Mouse (Mus musculus): Measurements from ENCODE around the gene Carmil1. TPM values are rescaled to one million over a fixed set of nuclear protein-coding genes. Genes with fewer than 3 reads are reported as not detected.
A peak's percentile ranks its signal among the peaks of the same experiment; 100 is the strongest.

Gene Carmil1
- polyA plus RNA-seq, 1 experiment from 2014 or later: 51.7 TPM

DNA sequence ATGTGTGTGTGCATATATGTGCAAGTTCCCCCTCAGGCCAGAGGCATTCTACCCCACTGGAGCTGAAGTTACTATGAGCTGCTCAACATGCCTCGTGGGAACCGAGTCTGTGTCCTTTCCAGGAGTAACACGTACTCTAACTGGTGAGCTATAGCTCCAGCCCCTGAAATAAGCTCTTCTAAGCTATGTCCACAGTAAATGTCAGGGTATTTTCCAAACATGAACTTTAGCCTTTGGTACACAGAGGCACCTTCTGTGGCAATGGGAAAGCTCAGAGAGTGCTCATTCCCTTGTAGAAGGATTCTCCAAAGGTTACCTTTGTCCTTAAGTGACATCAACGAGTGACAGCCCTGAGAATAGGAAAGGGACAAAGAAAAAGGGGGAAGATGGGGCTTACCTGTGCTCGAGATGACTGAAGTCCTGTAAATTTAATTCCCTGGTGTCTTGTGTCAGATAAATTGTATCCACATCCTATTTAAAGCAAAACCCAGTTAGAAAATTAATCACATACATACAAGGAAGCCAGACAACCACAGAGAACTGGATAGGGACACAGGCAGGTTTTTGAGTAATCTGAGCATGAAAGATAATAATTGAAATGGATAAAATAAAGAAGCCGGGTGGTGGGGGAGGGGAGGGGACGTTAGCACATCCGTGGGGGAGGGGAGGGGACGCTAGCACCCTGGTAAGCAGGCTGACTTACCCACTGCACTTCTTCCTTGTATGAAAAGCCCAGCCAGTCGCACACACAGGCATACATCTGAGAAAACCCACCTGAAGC is 126.1 kb downstream of the Carmil1 start:
- no peak for ATAC-seq (ENCODE audit: low read depth)
- WGBS: 43% methylated on average over 10 of the region's 10 CpGs
- no peak overlapping the region for H3K4me2 ChIP-seq (ENCODE audit: low read depth, low read length)
- H3K4me3 ChIP-seq (ENCODE audit: low read length): no peak overlapping the region
- H3K9ac ChIP-seq (ENCODE audit: low read length): no peak overlapping the region
- H3K4me1 ChIP-seq (replicated peaks; ENCODE audit: control insufficient read depth, insufficient read depth, low read length): no peaks in the 10 kb centered on the region
- H3K9me3 ChIP-seq (ENCODE audit: control insufficient read depth, low read length): no peaks in the 10 kb centered on the region
- no peaks in the 10 kb centered on the region for H3K36me3 ChIP-seq (ENCODE audit: control insufficient read depth, insufficient read depth, low read length)
- H3K27ac ChIP-seq (ENCODE audit: low read length): no peak overlapping the region
- H3K27me3 ChIP-seq (ENCODE audit: control insufficient read depth, insufficient read depth, low read depth, low read length): no peaks in the 10 kb centered on the region

DNA sequence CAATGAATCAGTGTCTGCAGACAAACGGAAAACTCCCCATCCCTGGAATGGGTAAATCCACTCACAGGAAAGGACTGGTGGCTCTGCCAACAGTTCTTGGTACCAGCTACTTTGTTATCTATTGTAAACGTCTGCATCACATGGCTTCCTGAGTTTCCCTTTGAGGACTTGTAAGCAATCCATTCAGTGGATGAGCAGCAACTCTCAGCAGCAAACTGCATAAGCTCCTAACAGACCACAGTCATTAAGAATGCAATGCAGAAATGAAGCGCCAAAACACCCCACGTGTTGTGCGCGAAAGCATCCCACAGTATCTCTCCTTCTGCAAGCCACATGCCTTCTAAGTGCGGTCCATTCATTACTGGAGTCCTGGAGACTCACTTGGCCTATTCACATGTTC is 128.0 kb downstream of the Carmil1 start:
- Histone ChIP-seq H3K4me2 (ENCODE audit: low read depth, low read length) (no peak overlapping the region), H3K27me3 (ENCODE audit: control insufficient read depth, insufficient read depth, low read depth, low read length) (no peaks in the 10 kb centered on the region), H3K9ac (ENCODE audit: low read length) (no peak overlapping the region), H3K27ac (ENCODE audit: low read length) (no peak overlapping the region), H3K4me1 (replicated peaks; ENCODE audit: control insufficient read depth, insufficient read depth, low read length) (no peaks in the 10 kb centered on the region), H3K36me3 (ENCODE audit: control insufficient read depth, insufficient read depth, low read length) (no peaks in the 10 kb centered on the region), H3K9me3 (ENCODE audit: control insufficient read depth, low read length) (no peaks in the 10 kb centered on the region), H3K4me3 (ENCODE audit: low read length) (no peak overlapping the region)
- 60% methylated on average over 7 of the region's 7 CpGs for WGBS
- no peak; the same call in 1 of the 2 replicates for ATAC-seq (ENCODE audit: low read depth)

DNA sequence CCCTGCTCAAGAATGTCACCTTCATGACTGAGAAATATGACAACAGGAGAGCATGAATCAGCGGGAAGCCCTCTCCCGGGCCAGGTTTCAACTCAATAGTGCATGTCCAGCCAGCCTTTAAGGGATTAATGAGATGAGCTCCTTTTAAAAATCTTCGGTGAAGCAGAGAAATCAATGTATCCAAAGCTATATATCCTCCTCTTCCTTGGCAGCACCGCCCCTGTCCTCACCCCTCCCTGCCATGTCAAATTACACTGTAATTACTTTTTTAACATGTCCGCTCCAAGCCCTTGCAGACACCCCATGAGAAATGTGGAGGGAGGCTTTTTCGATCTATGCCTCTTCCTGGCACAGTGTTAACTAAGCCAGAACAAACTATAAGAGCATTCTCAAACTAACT is 129.3 kb downstream of the Carmil1 start:
- Histone ChIP-seq H3K27ac (ENCODE audit: low read length) (no peak overlapping the region), H3K4me1 (replicated peaks; ENCODE audit: control insufficient read depth, insufficient read depth, low read length) (no peaks in the 10 kb centered on the region), H3K36me3 (ENCODE audit: control insufficient read depth, insufficient read depth, low read length) (no peaks in the 10 kb centered on the region; the same call in 1 of the 2 replicates), H3K27me3 (ENCODE audit: control insufficient read depth, insufficient read depth, low read depth, low read length) (no peaks in the 10 kb centered on the region), H3K9ac (ENCODE audit: low read length) (no peak overlapping the region), H3K4me2 (ENCODE audit: low read depth, low read length) (no peak overlapping the region), H3K4me3 (ENCODE audit: low read length) (no peak overlapping the region), H3K9me3 (ENCODE audit: control insufficient read depth, low read length) (no peaks in the 10 kb centered on the region)
- WGBS: 80% methylated on average over 6 of the region's 6 CpGs
- no peak for ATAC-seq (ENCODE audit: low read depth)

DNA sequence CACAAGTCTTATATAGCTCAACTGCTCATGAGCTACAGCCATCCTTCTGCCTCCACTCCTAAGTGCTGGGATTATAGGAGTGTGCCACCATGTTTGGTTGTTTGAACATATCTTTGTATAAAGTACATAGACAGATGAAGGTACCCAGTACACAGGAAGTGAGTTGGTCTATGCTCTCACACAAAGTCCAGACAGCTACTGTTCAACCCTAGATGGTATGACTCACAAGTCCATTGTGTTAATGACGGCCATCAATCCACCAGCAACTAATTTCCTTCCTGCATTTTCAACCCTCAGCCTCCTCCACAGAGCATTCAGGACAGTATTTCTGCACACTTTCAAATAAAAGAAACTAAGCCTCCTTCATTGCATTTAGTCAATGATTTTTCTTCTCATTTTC is 132.0 kb downstream of the Carmil1 start:
- Histone ChIP-seq H3K4me2 (ENCODE audit: low read depth, low read length) (no peak overlapping the region), H3K27me3 (ENCODE audit: control insufficient read depth, insufficient read depth, low read depth, low read length) (no peaks in the 10 kb centered on the region), H3K9me3 (ENCODE audit: control insufficient read depth, low read length) (no peaks in the 10 kb centered on the region), H3K4me3 (ENCODE audit: low read length) (no peak overlapping the region), H3K9ac (ENCODE audit: low read length) (no peak overlapping the region), H3K4me1 (replicated peaks; ENCODE audit: control insufficient read depth, insufficient read depth, low read length) (no peaks in the 10 kb centered on the region), H3K27ac (ENCODE audit: low read length) (peak overlapping the region; percentile 60), H3K36me3 (ENCODE audit: control insufficient read depth, insufficient read depth, low read length) (no peaks in the 10 kb centered on the region; the same call in 1 of the 2 replicates)
- 73% methylated on average over 1 of the region's 1 CpGs for WGBS
- peak; percentile 54; the same call in 1 of the 2 replicates for ATAC-seq (ENCODE audit: low read depth)

DNA sequence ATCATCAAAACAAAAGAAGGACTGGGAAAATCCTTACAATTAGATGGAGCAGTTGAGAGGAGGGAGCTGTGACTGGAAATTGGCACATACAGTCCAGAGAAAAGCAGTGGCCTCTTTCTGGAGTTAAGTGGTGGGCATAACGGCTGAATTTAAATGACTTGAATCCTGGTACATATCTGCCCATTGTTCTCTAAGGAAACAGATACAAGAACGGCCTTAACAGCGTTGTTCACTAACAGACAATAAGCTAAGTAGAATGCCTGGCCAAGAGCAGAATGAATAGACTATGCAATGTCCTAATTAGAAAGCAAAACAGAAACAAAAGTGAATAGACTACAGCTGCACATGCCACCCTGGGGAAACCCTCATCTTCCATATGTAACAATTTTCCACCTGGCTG is 133.6 kb downstream of the Carmil1 start:
- H3K36me3 ChIP-seq (ENCODE audit: control insufficient read depth, insufficient read depth, low read length): no peaks in the 10 kb centered on the region; the same call in 1 of the 2 replicates
- no peak overlapping the region for H3K4me2 ChIP-seq (ENCODE audit: low read depth, low read length)

GRCm38 (mm10) chr13:24146541-24146940 is 134.1 kb downstream of the Carmil1 start:
- H3K36me3 ChIP-seq (ENCODE audit: control insufficient read depth, insufficient read depth, low read length): no peaks in the 10 kb centered on the region; the same call in 1 of the 2 replicates
- ATAC-seq (ENCODE audit: low read depth): no peak
- H3K27me3 ChIP-seq (ENCODE audit: control insufficient read depth, insufficient read depth, low read depth, low read length): no peaks in the 10 kb centered on the region
- no peak overlapping the region for H3K27ac ChIP-seq (ENCODE audit: low read length)
- H3K4me2 ChIP-seq (ENCODE audit: low read depth, low read length): no peak overlapping the region
- 83% methylated on average over 5 of the region's 5 CpGs for WGBS
- H3K4me1 ChIP-seq (replicated peaks; ENCODE audit: control insufficient read depth, insufficient read depth, low read length): no peaks in the 10 kb centered on the region
- no peak overlapping the region for H3K4me3 ChIP-seq (ENCODE audit: low read length)
- H3K9ac ChIP-seq (ENCODE audit: low read length): no peak overlapping the region
- H3K9me3 ChIP-seq (ENCODE audit: control insufficient read depth, low read length): no peaks in the 10 kb centered on the region

More for the DNA sequence above, 133.6 kb downstream of the Carmil1 start:
- no peak overlapping the region for H3K27ac ChIP-seq (ENCODE audit: low read length)
- 71% methylated on average over 3 of the region's 3 CpGs for WGBS
- H3K27me3 ChIP-seq (ENCODE audit: control insufficient read depth, insufficient read depth, low read depth, low read length): no peaks in the 10 kb centered on the region
- no peaks in the 10 kb centered on the region for H3K9me3 ChIP-seq (ENCODE audit: control insufficient read depth, low read length)
- no peaks in the 10 kb centered on the region for H3K4me1 ChIP-seq (replicated peaks; ENCODE audit: control insufficient read depth, insufficient read depth, low read length)
- H3K4me3 ChIP-seq (ENCODE audit: low read length): no peak overlapping the region
- no peak for ATAC-seq (ENCODE audit: low read depth)
- H3K9ac ChIP-seq (ENCODE audit: low read length): no peak overlapping the region

DNA sequence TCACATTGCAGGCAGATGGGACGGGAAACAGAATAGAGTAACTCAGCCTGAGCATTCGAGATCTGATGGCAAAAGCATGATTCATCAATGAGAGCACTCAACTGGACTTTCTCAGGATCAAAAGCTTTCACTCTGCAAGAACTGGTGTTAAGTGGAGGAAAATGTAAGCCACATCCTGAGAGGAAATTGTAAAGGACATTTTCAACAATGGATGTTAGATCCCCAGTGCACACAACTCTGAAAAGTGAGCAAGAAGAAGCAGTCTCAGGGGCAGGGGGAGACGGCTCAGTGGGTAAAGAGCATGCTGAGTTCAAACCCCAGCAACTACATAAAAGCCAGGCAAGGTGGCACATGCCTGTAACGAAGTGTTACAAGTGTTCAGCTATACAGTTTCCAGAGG is 135.7 kb downstream of the Carmil1 start:
- H3K9me3 ChIP-seq (ENCODE audit: control insufficient read depth, low read length): no peaks in the 10 kb centered on the region
- no peak overlapping the region for H3K27ac ChIP-seq (ENCODE audit: low read length)
- H3K4me1 ChIP-seq (replicated peaks; ENCODE audit: control insufficient read depth, insufficient read depth, low read length): no peaks in the 10 kb centered on the region
- WGBS: 48% methylated on average over 4 of the region's 4 CpGs
- H3K27me3 ChIP-seq (ENCODE audit: control insufficient read depth, insufficient read depth, low read depth, low read length): no peaks in the 10 kb centered on the region
- ATAC-seq (ENCODE audit: low read depth): no peak
- H3K9ac ChIP-seq (ENCODE audit: low read length): no peak overlapping the region
- H3K36me3 ChIP-seq (ENCODE audit: control insufficient read depth, insufficient read depth, low read length): no peaks in the 10 kb centered on the region; the same call in 1 of the 2 replicates
- no peak overlapping the region for H3K4me3 ChIP-seq (ENCODE audit: low read length)
- no peak overlapping the region for H3K4me2 ChIP-seq (ENCODE audit: low read depth, low read length)

DNA sequence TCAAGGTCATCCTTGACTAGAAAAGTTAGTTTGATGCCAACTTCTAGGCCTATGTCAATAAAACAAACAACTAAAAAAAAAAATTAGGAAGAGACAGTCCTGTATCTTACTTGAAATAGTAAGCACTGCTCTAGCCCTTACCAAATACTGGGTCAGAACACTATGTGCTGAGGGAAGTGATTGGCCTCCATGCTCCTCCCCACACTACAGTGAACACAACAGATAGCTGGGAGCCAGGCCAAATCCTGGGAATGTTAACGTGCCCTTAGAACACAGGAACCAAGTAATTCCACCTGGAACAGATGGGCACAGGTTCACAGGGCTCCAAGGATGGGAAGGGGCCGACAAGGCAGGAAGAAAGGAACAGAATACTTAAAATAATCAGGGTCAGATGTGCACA is 136.5 kb downstream of the Carmil1 start:
- no peak overlapping the region for H3K4me2 ChIP-seq (ENCODE audit: low read depth, low read length)
- H3K36me3 ChIP-seq (ENCODE audit: control insufficient read depth, insufficient read depth, low read length): no peaks in the 10 kb centered on the region; the same call in 1 of the 2 replicates
- no peak overlapping the region for H3K4me3 ChIP-seq (ENCODE audit: low read length)
- no peaks in the 10 kb centered on the region for H3K4me1 ChIP-seq (replicated peaks; ENCODE audit: control insufficient read depth, insufficient read depth, low read length)
- H3K9me3 ChIP-seq (ENCODE audit: control insufficient read depth, low read length): no peaks in the 10 kb centered on the region
- no peak for ATAC-seq (ENCODE audit: low read depth)
- 33% methylated on average over 2 of the region's 2 CpGs for WGBS
- H3K27ac ChIP-seq (ENCODE audit: low read length): no peak overlapping the region
- no peak overlapping the region for H3K9ac ChIP-seq (ENCODE audit: low read length)
- no peaks in the 10 kb centered on the region for H3K27me3 ChIP-seq (ENCODE audit: control insufficient read depth, insufficient read depth, low read depth, low read length)

DNA sequence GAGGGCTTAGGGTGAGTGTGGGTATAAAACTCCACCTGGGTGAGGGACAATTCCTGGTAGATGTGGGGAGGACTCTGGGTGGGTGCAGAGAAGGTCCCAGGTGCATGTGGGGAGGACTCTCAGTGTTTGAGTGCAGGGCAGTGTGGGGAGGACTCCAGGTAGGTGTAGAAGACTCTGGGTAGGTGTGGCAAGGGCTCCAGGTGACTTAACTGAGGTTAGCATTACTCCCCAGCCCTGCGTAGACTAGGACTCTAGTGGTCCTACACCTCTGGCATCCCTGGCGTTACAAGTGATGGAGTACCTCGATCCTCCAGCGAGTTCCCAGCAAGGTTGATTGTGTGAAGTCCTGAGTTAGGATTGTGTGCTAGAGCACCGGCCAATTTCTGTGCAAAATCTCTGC is 143.8 kb downstream of the Carmil1 start:
- H3K4me2 ChIP-seq (ENCODE audit: low read depth, low read length): no peak overlapping the region
- no peak for ATAC-seq (ENCODE audit: low read depth)
- H3K27me3 ChIP-seq (ENCODE audit: control insufficient read depth, insufficient read depth, low read depth, low read length): no peaks in the 10 kb centered on the region
- no peaks in the 10 kb centered on the region for H3K9me3 ChIP-seq (ENCODE audit: control insufficient read depth, low read length)
- H3K9ac ChIP-seq (ENCODE audit: low read length): no peak overlapping the region
- H3K4me1 ChIP-seq (replicated peaks; ENCODE audit: control insufficient read depth, insufficient read depth, low read length): 0 out of 2 replicates have a peak, but pooled peaks cover 2% of the 10 kb centered on the region
- no peak overlapping the region for H3K27ac ChIP-seq (ENCODE audit: low read length)
- 84% methylated on average over 5 of the region's 5 CpGs for WGBS
- H3K36me3 ChIP-seq (ENCODE audit: control insufficient read depth, insufficient read depth, low read length): peaks cover 3% of the 10 kb centered on the region; the same call in 1 of the 2 replicates
- no peak overlapping the region for H3K4me3 ChIP-seq (ENCODE audit: low read length)

Measured in lung, embryonic 16.5 days (tissue).